9 mouse cellular contexts compared by ENCODE assay signal in genomic region chr2:26571826-26572225, GRCm38 (mm10). TPM values are rescaled to one million over a fixed set of nuclear protein-coding genes. Genes with fewer than 3 reads are reported as not detected.
A peak's percentile ranks its signal among the peaks of the same experiment; 100 is the strongest.
DNase-seq lines count a peak whose midpoint lies in the region; ATAC-seq lines count a peak whose summit lies in the region.
"Had no signal": no experiment of that assay in that cellular context is flagged by ENCODE, and none has a peak within 500 bp of the region (broad histone marks: within the 10 kb centered on the region; RNA-seq: fewer than 3 reads in every experiment).

No protein-coding gene starts in this region.

- peak overlapping the region; percentile 78 for H3K27ac ChIP-seq in kidney, embryonic 15.5 days

- 0 out of 2 replicates have a peak, but pooled peaks have one; percentile 31 for ATAC-seq in kidney, embryonic 15.5 days (replicated peaks; ENCODE audit: low FRiP score)

- H3K4me1 ChIP-seq in kidney, embryonic 15.5 days: peaks cover 49% of the 10 kb centered on the region

- intact Hi-C loops in gastrocnemius, postnatal 14 days (cut with DNase I; ENCODE audit: low total_unique reads): no loop called here

- peak; percentile 41 for DNase-seq in gastrocnemius, postnatal 14 days
- DNase-seq in gastrocnemius, adult 8-10 months (ENCODE audit: low spot score in 2 of 2): no peak
- DNase-seq in heart, adult 18-20 months: peak; percentile 72 to 91
- peak; percentile 83 for DNase-seq in lung, postnatal 10 days
- DNase-seq in thymus, postnatal 14 days: no peak
- no peak for DNase-seq in spleen, postnatal 10 days (ENCODE audit: low spot score in 2 of 2)
- no peak for DNase-seq in gastrocnemius, adult 18-20 months (ENCODE audit: low spot score)

- WGBS in kidney, embryonic 15.5 days: 53% methylated on average over 5 of the region's 5 CpGs

- H3K27me3 ChIP-seq in kidney, embryonic 15.5 days: no peaks in the 10 kb centered on the region

- H3K4me3 ChIP-seq in kidney, embryonic 15.5 days (replicated peaks): no peak overlapping the region
- H3K4me3 ChIP-seq: erythroblast, embryonic 14.5 days had no signal

- H3K36me3 ChIP-seq in kidney, embryonic 15.5 days: no peaks in the 10 kb centered on the region

- no peak overlapping the region for H3K9ac ChIP-seq in kidney, embryonic 15.5 days

- H3K4me2 ChIP-seq in kidney, embryonic 15.5 days: peak overlapping the region; percentile 23; the same call in 1 of the 2 replicates

- H3K9me3 ChIP-seq in kidney, embryonic 15.5 days (replicated peaks): no peaks in the 10 kb centered on the region

RNA-seq across cellular contexts. Expression of gene Egfl7, which starts 8.0 kb away (rescaled TPM):
- total RNA-seq in gastrocnemius, postnatal 14 days (2021): 100 to 1,000 TPM in 1 of 2 experiments, 10 to 100 TPM in 1; 64.1 to 106 TPM
- 10 to 100 TPM; 28.7 to 37.4 (median 31.6) TPM for total RNA-seq in gastrocnemius, adult 8-10 months (2022)
- total RNA-seq in heart, adult 18-20 months (2021): 10 to 100 TPM; 94.2 to 94.8 TPM
- polyA plus RNA-seq in kidney, embryonic 15.5 days (2015; fragmentation: Nextera tagmentation; extraction: Ambion mirVana): 218 and 219 TPM in 2 replicates
- 10 to 100 TPM; 19.6 to 34.7 TPM for total RNA-seq in gastrocnemius, adult 18-20 months (2021)

RNA-seq across cellular contexts. Expression of gene Gm20532, which starts 14.6 kb away (rescaled TPM):
- total RNA-seq in gastrocnemius, postnatal 14 days (2021): not detected
- not detected for total RNA-seq in gastrocnemius, adult 8-10 months (2022)
- total RNA-seq in heart, adult 18-20 months (2021): not detected
- not detected in 2 replicates for polyA plus RNA-seq in kidney, embryonic 15.5 days (2015; fragmentation: Nextera tagmentation; extraction: Ambion mirVana)
- total RNA-seq in gastrocnemius, adult 18-20 months (2021): not detected
- polyA plus RNA-seq: erythroblast, embryonic 14.5 days had no signal

RNA-seq across cellular contexts. Expression of gene Agpat2, which starts 32.4 kb away (rescaled TPM):
- 1 to 10 TPM; 4.9 to 6.3 TPM for total RNA-seq in gastrocnemius, postnatal 14 days (2021)
- total RNA-seq in gastrocnemius, adult 8-10 months (2022): 1 to 10 TPM; 2.9 to 8.9 (median 5.6) TPM
- 10 to 100 TPM; 53.9 to 88.6 TPM for total RNA-seq in heart, adult 18-20 months (2021)
- polyA plus RNA-seq in kidney, embryonic 15.5 days (2015; fragmentation: Nextera tagmentation; extraction: Ambion mirVana): 41.7 and 47.7 TPM in 2 replicates
- total RNA-seq in gastrocnemius, adult 18-20 months (2021): 1 to 10 TPM; 6.3 to 7.5 TPM

RNA-seq across cellular contexts. Expression of gene Notch1, which starts 55.4 kb away (rescaled TPM):
- total RNA-seq in gastrocnemius, postnatal 14 days (2021): 10 to 100 TPM; 17.1 to 18.9 TPM
- total RNA-seq in gastrocnemius, adult 8-10 months (2022): 1 to 10 TPM; 4.9 to 7.0 (median 5.2) TPM
- 10 to 100 TPM; 29.8 to 30.5 TPM for total RNA-seq in heart, adult 18-20 months (2021)
- polyA plus RNA-seq in kidney, embryonic 15.5 days (2015; fragmentation: Nextera tagmentation; extraction: Ambion mirVana): 22.0 and 24.6 TPM in 2 replicates
- total RNA-seq in gastrocnemius, adult 18-20 months (2021): 10 to 100 TPM in 1 of 2 experiments, 1 to 10 TPM in 1; 6.1 to 10.0 TPM

RNA-seq across cellular contexts. Expression of gene Fam69b, which starts 56.4 kb away (rescaled TPM):
- 1 to 10 TPM; 1.4 to 3.1 TPM for total RNA-seq in gastrocnemius, postnatal 14 days (2021)
- total RNA-seq in gastrocnemius, adult 8-10 months (2022): 1 to 10 TPM; 1.3 to 2.1 (median 1.6) TPM
- total RNA-seq in heart, adult 18-20 months (2021): 10 to 100 TPM; 22.0 to 22.2 TPM
- polyA plus RNA-seq in kidney, embryonic 15.5 days (2015; fragmentation: Nextera tagmentation; extraction: Ambion mirVana): 32.9 and 33.1 TPM in 2 replicates
- total RNA-seq in gastrocnemius, adult 18-20 months (2021): 1 to 10 TPM; 1.9 TPM
- polyA plus RNA-seq: erythroblast, embryonic 14.5 days had no signal

Comparison
In these comparisons a context has a peak if more than half of its experiments do, and no peak if none do; other contexts are left out.
1. DNase-seq: peak in gastrocnemius, postnatal 14 days (single experiment), heart, adult 18-20 months (2 of 2) and lung, postnatal 10 days (single experiment); none in gastrocnemius, adult 8-10 months (0 of 2), thymus, postnatal 14 days (single experiment), spleen, postnatal 10 days (0 of 2) and gastrocnemius, adult 18-20 months (single experiment).
2. RNA of gene Agpat2, which starts 32.4 kb away (total RNA-seq): 53.9 to 88.6 TPM in heart, adult 18-20 months; 6.3 to 7.5 TPM in gastrocnemius, adult 18-20 months, 4.9 to 6.3 TPM in gastrocnemius, postnatal 14 days and 2.9 to 8.9 TPM in gastrocnemius, adult 8-10 months; every median in the first group is over 4 times any median in the second.